In the genomic region with DNA sequence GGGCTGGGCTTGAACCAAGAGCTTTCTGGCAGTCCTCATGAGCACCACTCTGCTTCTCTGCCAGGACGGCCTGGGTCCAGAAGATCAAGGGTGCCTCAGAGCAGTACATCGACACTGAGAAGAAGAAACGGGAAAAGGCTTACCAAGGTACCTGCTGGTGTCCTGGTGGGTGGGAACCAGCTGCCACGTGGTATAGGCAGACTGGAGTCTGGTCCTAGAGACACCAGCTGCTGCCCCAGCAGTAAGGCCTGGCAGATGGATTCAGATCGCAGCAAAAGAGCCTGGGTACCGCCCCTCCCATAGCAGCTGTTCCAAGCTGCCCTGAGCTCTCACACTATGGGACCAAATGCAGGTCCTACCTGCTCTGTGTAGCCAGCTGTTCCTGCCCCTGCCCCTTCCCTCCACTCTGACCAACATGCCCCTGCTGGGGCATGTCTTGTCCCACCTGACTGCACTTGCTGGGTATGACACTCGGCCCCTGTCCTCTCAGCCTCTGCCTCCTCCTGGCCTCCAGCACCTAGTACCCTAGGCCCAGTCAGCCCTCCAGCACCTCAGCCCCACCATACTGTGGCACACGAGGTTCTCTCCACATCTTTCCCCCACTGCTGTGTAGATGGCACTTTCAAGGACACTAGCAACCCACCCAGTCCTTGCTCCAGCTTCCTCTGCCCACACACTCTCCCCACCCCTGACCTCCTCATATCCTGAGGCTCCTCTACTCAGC, we compare ENCODE assay signal across 13 mouse cellular contexts. TPM values are rescaled to one million over a fixed set of nuclear protein-coding genes. Genes with fewer than 3 reads are reported as not detected.
DNase-seq lines count a peak whose midpoint lies in the region; ATAC-seq and TF ChIP-seq lines count a peak whose summit lies in the region.
"Had no signal": no experiment of that assay in that cellular context is flagged by ENCODE, and none has a peak within 500 bp of the region (broad histone marks: within the 10 kb centered on the region; RNA-seq: fewer than 3 reads in every experiment).

No protein-coding gene starts in this region.

- no peaks in the 10 kb centered on the region for H3K9me3 ChIP-seq in intestine, embryonic 14.5 days (ENCODE audit: control insufficient read depth, low read length)
- no peaks in the 10 kb centered on the region for H3K9me3 ChIP-seq in intestine, postnatal 0 days (ENCODE audit: control insufficient read depth)
- no peaks in the 10 kb centered on the region for H3K9me3 ChIP-seq in limb, embryonic 13.5 days

- intact Hi-C loops in gastrocnemius, postnatal 14 days (cut with DNase I; ENCODE audit: low total_unique reads) = no loop called here
- intact Hi-C loops in gastrocnemius, adult 2 months (cut with DNase I) = no loop called here

- no peak for TF ChIP-seq CTCF in intestine, postnatal 0 days (IDR thresholded peaks at IDR 0.05; ENCODE audit: low read depth)
- TF ChIP-seq CTCF in brain, embryonic 14.5 days (IDR thresholded peaks at IDR 0.05; ENCODE audit: borderline replicate concordance, extremely low read depth, insufficient read depth, insufficient read length) = no peak
- no peak for TF ChIP-seq CTCF in gastrocnemius, adult 2 months (IDR thresholded peaks at IDR 0.05)

- WGBS in intestine, embryonic 14.5 days = 80% methylated on average over 8 of the region's 8 CpGs
- WGBS in intestine, postnatal 0 days = 75% methylated on average over 8 of the region's 8 CpGs
- 81% methylated on average over 8 of the region's 8 CpGs for WGBS in limb, embryonic 13.5 days

- H3K4me1 ChIP-seq in intestine, embryonic 14.5 days (replicated peaks; ENCODE audit: control insufficient read depth, insufficient read depth, low read length) = no peaks in the 10 kb centered on the region
- H3K4me1 ChIP-seq in intestine, postnatal 0 days (replicated peaks; ENCODE audit: control insufficient read depth, insufficient read depth, low read length) = no peaks in the 10 kb centered on the region
- no peaks in the 10 kb centered on the region for H3K4me1 ChIP-seq in limb, embryonic 13.5 days

- H3K27ac ChIP-seq in intestine, embryonic 14.5 days (ENCODE audit: low read depth) = no peak overlapping the region
- no peak overlapping the region for H3K27ac ChIP-seq in intestine, postnatal 0 days (ENCODE audit: low read depth, low read length)
- H3K27ac ChIP-seq in limb, embryonic 13.5 days = no peak overlapping the region
- no peak overlapping the region for H3K27ac ChIP-seq in gastrocnemius, adult 2 months

- peak; percentile 45 for DNase-seq in intestine, embryonic 14.5 days (ENCODE audit: low spot score)
- DNase-seq in brain, embryonic 14.5 days (ENCODE audit: low read depth) = peak; percentile 49
- DNase-seq in gastrocnemius, postnatal 14 days = no peak
- no peak for DNase-seq in gastrocnemius, adult 2 months
- DNase-seq in layer of hippocampus, postnatal 10 days (ENCODE audit: low spot score in 2 of 2) = no peak
- DNase-seq: adrenal gland, postnatal 36 days; cerebellum, adult 9-10 months; kidney, adult 8-10 months; lung, postnatal 14 days had no signal

- H3K27me3 ChIP-seq in intestine, embryonic 14.5 days (replicated peaks; ENCODE audit: control insufficient read depth, insufficient read depth, low read length) = no peaks in the 10 kb centered on the region
- H3K27me3 ChIP-seq in intestine, postnatal 0 days (replicated peaks; ENCODE audit: control insufficient read depth, insufficient read depth, low read length) = no peaks in the 10 kb centered on the region
- H3K27me3 ChIP-seq in limb, embryonic 13.5 days = no peaks in the 10 kb centered on the region

- no peak for TF ChIP-seq POLR2A in brain, embryonic 14.5 days (IDR thresholded peaks at IDR 0.05; ENCODE audit: borderline replicate concordance, extremely low read depth, insufficient read depth, insufficient read length, poor library complexity, severe bottlenecking)

- peaks cover 46% of the 10 kb centered on the region for H3K36me3 ChIP-seq in intestine, embryonic 14.5 days (ENCODE audit: control insufficient read depth, insufficient read depth, low read length)
- peaks cover 68% of the 10 kb centered on the region for H3K36me3 ChIP-seq in intestine, postnatal 0 days (ENCODE audit: control insufficient read depth, insufficient read depth)
- peaks cover 51% of the 10 kb centered on the region for H3K36me3 ChIP-seq in limb, embryonic 13.5 days

- H3K4me3 ChIP-seq in intestine, embryonic 14.5 days (ENCODE audit: low read depth, low read length) = no peak overlapping the region
- no peak overlapping the region for H3K4me3 ChIP-seq in intestine, postnatal 0 days (ENCODE audit: low read depth, low read length)
- H3K4me3 ChIP-seq in limb, embryonic 13.5 days = no peak overlapping the region
- H3K4me3 ChIP-seq in gastrocnemius, adult 2 months = no peak overlapping the region

- ATAC-seq in intestine, embryonic 14.5 days (replicated peaks; ENCODE audit: low FRiP score, low TSS enrichment, low read depth) = no peak
- no peak for ATAC-seq in intestine, postnatal 0 days
- peak; percentile 22; the same call in 1 of the 2 replicates for ATAC-seq in erythroid progenitor cell, adult 5-6 weeks (replicated peaks; ENCODE audit: low FRiP score, poor library complexity, severe bottlenecking)
- peak; percentile 57; the same call in 1 of the 2 replicates for ATAC-seq in limb, embryonic 13.5 days (ENCODE audit: low FRiP score, low read depth)

- no peak overlapping the region for H3K4me2 ChIP-seq in intestine, embryonic 14.5 days (ENCODE audit: low read length)
- H3K4me2 ChIP-seq in intestine, postnatal 0 days (replicated peaks; ENCODE audit: low read depth) = no peak overlapping the region
- no peak overlapping the region for H3K4me2 ChIP-seq in limb, embryonic 13.5 days (replicated peaks)
- H3K4me2 ChIP-seq: heart, embryonic 11.5 days had no signal

- H3K9ac ChIP-seq in intestine, embryonic 14.5 days (ENCODE audit: low read length) = no peak overlapping the region
- no peak overlapping the region for H3K9ac ChIP-seq in intestine, postnatal 0 days (ENCODE audit: low read depth, low read length)
- H3K9ac ChIP-seq in limb, embryonic 13.5 days = no peak overlapping the region

RNA-seq across cellular contexts. Expression of gene Fam228a, which starts 29.2 kb away (rescaled TPM):
- polyA plus RNA-seq in intestine, embryonic 14.5 days (2014; fragmentation: Nextera tagmentation; extraction: Ambion mirVana) = 0.16 and 0.17 TPM in 2 replicates
- polyA plus RNA-seq in intestine, postnatal 0 days (2015; fragmentation: Nextera tagmentation; extraction: Ambion mirVana) = 0.07 TPM in 1 of 2 replicates, not detected in the other
- 1.6 and 1.8 TPM in 2 replicates for polyA plus RNA-seq in brain, embryonic 14.5 days (2012; rRNA removed)
- total RNA-seq in erythroid progenitor cell, adult 5-6 weeks (2015; ENCODE audit: low replicate concordance) = not detected in 2 replicates
- not detected in 2 replicates for total RNA-seq in erythroid progenitor cell, adult 5-6 weeks (2017; ENCODE audit: low replicate concordance)
- 0.59 and 0.64 TPM in 2 replicates for polyA plus RNA-seq in limb, embryonic 13.5 days (2015; fragmentation: Nextera tagmentation; extraction: Ambion mirVana)
- total RNA-seq in gastrocnemius, postnatal 14 days (2021) = under 1 TPM in 1 of 2 experiments, not detected in 1; 0.06 TPM
- total RNA-seq in gastrocnemius, adult 2 months (2021) = under 1 TPM; 0.17 to 0.18 TPM
- 1 to 10 TPM; 1.7 to 2.4 TPM for total RNA-seq in layer of hippocampus, postnatal 10 days (2021)

RNA-seq across cellular contexts. Expression of gene Pfn4, which starts 59.8 kb away (rescaled TPM):
- polyA plus RNA-seq in intestine, embryonic 14.5 days (2014; fragmentation: Nextera tagmentation; extraction: Ambion mirVana) = 2.7 and 3.3 TPM in 2 replicates
- polyA plus RNA-seq in intestine, postnatal 0 days (2015; fragmentation: Nextera tagmentation; extraction: Ambion mirVana) = 0.97 and 1.0 TPM in 2 replicates
- polyA plus RNA-seq in brain, embryonic 14.5 days (2012; rRNA removed) = 8.2 and 8.7 TPM in 2 replicates
- not detected in 2 replicates for total RNA-seq in erythroid progenitor cell, adult 5-6 weeks (2015; ENCODE audit: low replicate concordance)
- not detected in 2 replicates for total RNA-seq in erythroid progenitor cell, adult 5-6 weeks (2017; ENCODE audit: low replicate concordance)
- polyA plus RNA-seq in limb, embryonic 13.5 days (2015; fragmentation: Nextera tagmentation; extraction: Ambion mirVana) = 3.3 and 5.3 TPM in 2 replicates
- total RNA-seq in gastrocnemius, postnatal 14 days (2021) = 1 to 10 TPM in 1 of 2 experiments, under 1 TPM in 1; 0.86 to 1.6 TPM
- total RNA-seq in gastrocnemius, adult 2 months (2021) = 1 to 10 TPM; 1.0 to 2.1 TPM
- total RNA-seq in layer of hippocampus, postnatal 10 days (2021) = 10 to 100 TPM; 12.8 to 13.7 TPM

Comparison
In these comparisons a context has a peak if more than half of its experiments do, and no peak if none do; other contexts are left out.
1. ATAC-seq: peak in erythroid progenitor cell, adult 5-6 weeks (single experiment) and limb, embryonic 13.5 days (single experiment); none in intestine, embryonic 14.5 days (single experiment) and intestine, postnatal 0 days (single experiment).
2. DNase-seq: peak in intestine, embryonic 14.5 days (single experiment) and brain, embryonic 14.5 days (single experiment); none in gastrocnemius, postnatal 14 days (single experiment), gastrocnemius, adult 2 months (single experiment) and layer of hippocampus, postnatal 10 days (0 of 2).
3. RNA of gene Pfn4, which starts 59.8 kb away (total RNA-seq): 12.8 to 13.7 TPM in layer of hippocampus, postnatal 10 days; 1.0 to 2.1 TPM in gastrocnemius, adult 2 months, 0.86 to 1.6 TPM in gastrocnemius, postnatal 14 days and not detected in erythroid progenitor cell, adult 5-6 weeks; every median in the first group is over 4 times any median in the second.